Mouse (Mus musculus): ENCODE measurements around the gene Pkd1l2. TPM values are rescaled to one million over a fixed set of nuclear protein-coding genes. Genes with fewer than 3 reads are reported as not detected.

The Pkd1l2 gene
- polyA plus RNA-seq, 1 experiment from 2014 or later, result 0.48 TPM

DNA sequence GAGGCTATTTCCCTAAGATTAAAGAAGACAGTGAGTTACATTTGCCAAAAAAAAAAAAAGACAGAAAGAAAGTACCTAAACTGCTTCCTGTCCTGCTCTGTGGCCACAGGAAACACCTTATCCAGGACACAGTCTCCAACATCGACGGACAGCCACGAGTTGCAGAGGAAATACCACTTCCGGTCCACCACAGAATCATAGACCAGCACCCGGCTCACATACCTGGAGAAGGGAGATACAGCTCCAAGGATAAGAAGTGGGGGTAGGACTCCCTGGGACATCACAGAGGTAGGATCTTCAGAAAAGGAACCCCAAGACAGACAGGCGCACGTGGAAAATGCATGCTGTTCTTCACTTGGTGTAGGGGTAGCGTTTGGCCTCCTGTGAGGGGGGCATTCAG is 49.6 kb downstream of the Pkd1l2 start:
- H3K4me3 ChIP-seq (replicated peaks; ENCODE audit: low read length), result no peak overlapping the region
- 79% methylated on average over 8 of the region's 8 CpGs for WGBS
- H3K4me2 ChIP-seq (ENCODE audit: low read depth, low read length), result no peak overlapping the region
- no peak overlapping the region for H3K27ac ChIP-seq (ENCODE audit: low read length)
- H3K9me3 ChIP-seq (replicated peaks; ENCODE audit: control insufficient read depth, low read length), result no peaks in the 10 kb centered on the region
- H3K27me3 ChIP-seq (ENCODE audit: control insufficient read depth, insufficient read depth, low read length), result no peaks in the 10 kb centered on the region
- H3K4me1 ChIP-seq (ENCODE audit: control insufficient read depth, insufficient read depth, low read length), result no peaks in the 10 kb centered on the region
- no peaks in the 10 kb centered on the region for H3K36me3 ChIP-seq (ENCODE audit: control insufficient read depth, insufficient read depth, low read length)
- no peak overlapping the region for H3K9ac ChIP-seq (ENCODE audit: low read length)
- no peak for ATAC-seq (ENCODE audit: insufficient read depth, low FRiP score)

DNA sequence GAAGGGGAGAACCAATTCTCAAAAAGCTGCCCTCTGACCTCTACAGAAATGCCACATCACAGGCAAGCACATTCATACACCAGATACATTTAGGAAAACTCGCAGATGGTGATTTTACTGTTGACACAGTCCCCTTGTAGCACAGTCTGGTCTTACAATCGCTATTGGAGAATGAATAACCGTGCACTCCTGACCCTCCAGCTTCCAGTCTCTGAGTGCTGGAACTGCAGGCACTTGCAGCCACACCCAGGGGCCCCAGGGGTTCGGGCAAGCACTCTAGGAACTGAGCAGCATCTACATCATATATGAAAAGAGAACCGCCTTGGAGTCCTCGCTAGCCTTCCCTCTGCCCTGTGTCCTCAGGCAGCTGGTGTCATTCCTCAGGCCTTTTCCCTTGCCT is 50.8 kb downstream of the Pkd1l2 start:
- WGBS, result 36% methylated on average over 6 of the region's 6 CpGs
- Histone ChIP-seq H3K4me3 (replicated peaks; ENCODE audit: low read length) (no peak overlapping the region), H3K27ac (ENCODE audit: low read length) (no peak overlapping the region), H3K36me3 (ENCODE audit: control insufficient read depth, insufficient read depth, low read length) (no peaks in the 10 kb centered on the region), H3K9ac (ENCODE audit: low read length) (no peak overlapping the region), H3K4me1 (ENCODE audit: control insufficient read depth, insufficient read depth, low read length) (no peaks in the 10 kb centered on the region), H3K4me2 (ENCODE audit: low read depth, low read length) (no peak overlapping the region), H3K27me3 (ENCODE audit: control insufficient read depth, insufficient read depth, low read length) (no peaks in the 10 kb centered on the region), H3K9me3 (replicated peaks; ENCODE audit: control insufficient read depth, low read length) (no peaks in the 10 kb centered on the region)
- ATAC-seq (ENCODE audit: insufficient read depth, low FRiP score), result peak; percentile 85

DNA sequence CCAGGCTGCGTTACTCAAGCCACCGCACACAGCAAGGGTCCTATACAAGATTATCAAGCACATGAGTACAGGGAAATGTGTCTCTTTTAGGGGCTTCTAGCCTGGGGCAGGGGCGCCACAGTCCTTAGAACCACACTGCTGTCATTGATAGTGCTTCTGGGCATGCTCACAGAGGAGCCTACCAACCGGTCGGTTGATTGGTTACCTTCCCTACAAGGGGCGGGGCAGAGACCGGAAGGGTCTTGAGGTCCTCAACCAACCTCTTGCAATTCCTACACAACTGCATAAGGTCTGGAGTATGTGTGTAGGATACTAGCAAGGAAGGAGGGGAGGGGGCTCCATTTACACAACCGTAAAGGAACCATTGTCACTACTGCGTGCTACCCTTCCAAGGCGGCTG is 53.6 kb downstream of the Pkd1l2 start:
- Histone ChIP-seq H3K36me3 (ENCODE audit: control insufficient read depth, insufficient read depth, low read length) (no peaks in the 10 kb centered on the region), H3K9ac (ENCODE audit: low read length) (no peak overlapping the region), H3K9me3 (replicated peaks; ENCODE audit: control insufficient read depth, low read length) (no peaks in the 10 kb centered on the region), H3K27me3 (ENCODE audit: control insufficient read depth, insufficient read depth, low read length) (no peaks in the 10 kb centered on the region), H3K4me3 (replicated peaks; ENCODE audit: low read length) (no peak overlapping the region), H3K27ac (ENCODE audit: low read length) (no peak overlapping the region), H3K4me1 (ENCODE audit: control insufficient read depth, insufficient read depth, low read length) (no peaks in the 10 kb centered on the region), H3K4me2 (ENCODE audit: low read depth, low read length) (no peak overlapping the region)
- 91% methylated on average over 10 of the region's 10 CpGs for WGBS
- ATAC-seq (ENCODE audit: insufficient read depth, low FRiP score), result no peak

DNA sequence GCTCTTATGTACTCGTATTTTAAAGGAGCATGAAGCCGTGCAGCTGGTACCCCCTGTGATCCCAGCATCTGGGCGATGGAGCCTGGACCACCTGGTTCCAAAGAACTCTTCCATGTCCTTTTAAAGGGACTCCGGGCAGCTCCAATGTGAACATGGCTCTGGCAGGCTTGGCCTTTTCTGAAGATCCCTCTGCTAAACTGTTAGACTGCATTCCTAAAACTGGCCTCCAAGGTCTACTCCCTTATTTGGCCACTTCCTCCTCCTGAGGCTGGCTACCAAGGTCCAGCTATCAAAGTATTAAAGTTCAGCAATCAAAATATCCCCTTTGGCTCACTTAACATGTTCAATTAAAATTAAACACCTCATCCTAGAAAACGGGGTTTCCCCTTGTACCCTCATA is 54.6 kb downstream of the Pkd1l2 start:
- ATAC-seq (ENCODE audit: insufficient read depth, low FRiP score), result no peak
- Histone ChIP-seq H3K27me3 (ENCODE audit: control insufficient read depth, insufficient read depth, low read length) (no peaks in the 10 kb centered on the region), H3K36me3 (ENCODE audit: control insufficient read depth, insufficient read depth, low read length) (no peaks in the 10 kb centered on the region), H3K4me1 (ENCODE audit: control insufficient read depth, insufficient read depth, low read length) (no peaks in the 10 kb centered on the region; the same call in 1 of the 2 replicates), H3K27ac (ENCODE audit: low read length) (no peak overlapping the region), H3K4me2 (ENCODE audit: low read depth, low read length) (no peak overlapping the region), H3K4me3 (replicated peaks; ENCODE audit: low read length) (no peak overlapping the region), H3K9ac (ENCODE audit: low read length) (no peak overlapping the region), H3K9me3 (replicated peaks; ENCODE audit: control insufficient read depth, low read length) (no peaks in the 10 kb centered on the region)
- 80% methylated on average over 5 of the region's 5 CpGs for WGBS

DNA sequence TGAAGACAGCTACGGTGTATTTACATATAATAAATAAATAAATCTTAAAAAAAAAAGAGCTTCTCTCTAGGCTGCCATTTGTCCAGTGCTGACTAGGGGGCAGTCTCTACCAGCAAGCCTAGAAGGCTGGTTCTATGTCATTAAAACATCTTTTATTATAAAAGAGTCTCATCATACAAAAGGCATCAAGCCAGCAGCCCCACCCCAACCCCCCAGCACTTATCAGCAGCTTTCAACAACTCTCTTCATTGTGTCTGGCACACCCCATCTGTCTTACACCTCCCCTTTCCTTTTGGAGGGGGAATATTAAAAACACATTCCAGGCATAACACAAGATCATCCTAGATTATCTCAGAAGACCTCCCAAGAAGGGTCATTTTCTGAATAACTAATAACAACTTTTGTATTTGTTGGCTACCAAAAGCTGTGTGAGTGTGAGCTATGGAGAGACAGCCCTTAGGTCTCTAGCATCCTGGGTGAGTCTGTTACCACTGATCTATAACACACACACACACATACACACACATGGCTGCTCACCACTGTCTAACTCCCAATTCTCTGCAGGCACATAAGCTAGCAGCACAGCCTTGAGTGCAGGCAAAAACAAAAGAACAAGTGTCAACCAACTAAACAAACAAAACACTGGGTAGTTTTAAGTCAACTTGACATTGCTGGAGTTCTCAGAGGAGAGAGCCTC is 59.8 kb downstream of the Pkd1l2 start:
- ATAC-seq (ENCODE audit: insufficient read depth, low FRiP score), result no peak; the same call in 1 of the 2 replicates
- H3K4me1 ChIP-seq (ENCODE audit: control insufficient read depth, insufficient read depth, low read length), result peaks cover 2% of the 10 kb centered on the region; the same call in 1 of the 2 replicates
- WGBS, result 55% methylated on average over 1 of the region's 1 CpGs

DNA sequence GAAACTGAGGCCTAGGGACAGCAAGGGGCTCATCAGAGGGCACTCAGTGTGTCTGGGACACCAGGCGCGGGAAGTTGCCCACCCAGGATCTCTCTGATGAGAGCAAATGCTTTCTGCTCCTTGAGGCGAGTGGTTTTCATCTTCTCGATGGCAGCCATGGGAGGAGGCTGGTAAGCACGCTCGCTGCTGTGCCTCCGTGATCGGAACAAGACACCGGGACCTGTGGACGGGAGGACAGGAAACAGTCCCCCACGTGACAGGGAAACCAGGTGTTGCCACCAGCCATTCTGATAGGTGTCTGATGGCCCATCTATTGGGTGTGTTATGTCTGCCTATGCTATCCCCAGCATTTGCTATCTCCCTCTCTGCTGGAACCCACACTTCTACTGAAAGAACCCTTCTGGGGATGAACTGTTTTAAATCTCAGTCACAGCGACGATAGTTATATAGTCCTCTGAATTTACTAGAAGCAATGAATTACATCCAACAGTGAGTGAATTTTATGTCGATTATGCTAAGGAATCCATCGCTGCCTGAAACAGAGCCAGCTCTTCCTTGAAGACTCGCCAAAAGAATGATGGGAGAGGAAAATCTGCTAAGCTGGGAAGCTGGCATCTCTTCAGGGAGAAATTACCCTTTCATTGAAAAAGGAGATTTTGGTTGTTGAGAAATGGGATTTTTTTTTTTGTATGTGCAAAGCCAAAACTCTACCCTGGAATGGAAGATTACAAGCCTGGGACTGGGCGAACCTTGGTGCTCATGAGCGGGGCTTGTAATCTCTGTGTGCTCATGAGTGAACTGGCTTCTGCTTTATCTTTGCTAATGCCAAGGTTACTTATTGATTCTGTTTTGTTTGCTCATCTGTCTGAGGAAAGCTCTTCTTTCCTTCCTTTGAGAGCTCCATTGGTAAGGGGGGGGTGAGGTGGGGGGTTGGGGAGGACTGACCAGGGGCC is 62.6 kb downstream of the Pkd1l2 start:
- H3K36me3 ChIP-seq (ENCODE audit: control insufficient read depth, insufficient read depth, low read length), result no peaks in the 10 kb centered on the region
- no peak overlapping the region for H3K27ac ChIP-seq (ENCODE audit: low read length)
- H3K4me2 ChIP-seq (ENCODE audit: low read depth, low read length), result no peak overlapping the region
- H3K4me3 ChIP-seq (replicated peaks; ENCODE audit: low read length), result no peak overlapping the region
- ATAC-seq (ENCODE audit: insufficient read depth, low FRiP score), result no peak
- WGBS, result 71% methylated on average over 18 of the region's 18 CpGs
- no peaks in the 10 kb centered on the region for H3K27me3 ChIP-seq (ENCODE audit: control insufficient read depth, insufficient read depth, low read length)
- H3K4me1 ChIP-seq (ENCODE audit: control insufficient read depth, insufficient read depth, low read length), result peaks cover 2% of the 10 kb centered on the region; the same call in 1 of the 2 replicates
- no peak overlapping the region for H3K9ac ChIP-seq (ENCODE audit: low read length)
- no peaks in the 10 kb centered on the region for H3K9me3 ChIP-seq (replicated peaks; ENCODE audit: control insufficient read depth, low read length)

More for the DNA sequence above, 59.8 kb downstream of the Pkd1l2 start:
- no peaks in the 10 kb centered on the region for H3K27me3 ChIP-seq (ENCODE audit: control insufficient read depth, insufficient read depth, low read length)
- no peaks in the 10 kb centered on the region for H3K36me3 ChIP-seq (ENCODE audit: control insufficient read depth, insufficient read depth, low read length)
- no peak overlapping the region for H3K9ac ChIP-seq (ENCODE audit: low read length)
- no peak overlapping the region for H3K27ac ChIP-seq (ENCODE audit: low read length)
- H3K4me2 ChIP-seq (ENCODE audit: low read depth, low read length), result no peak overlapping the region
- H3K4me3 ChIP-seq (replicated peaks; ENCODE audit: low read length), result no peak overlapping the region
- no peaks in the 10 kb centered on the region for H3K9me3 ChIP-seq (replicated peaks; ENCODE audit: control insufficient read depth, low read length)

DNA sequence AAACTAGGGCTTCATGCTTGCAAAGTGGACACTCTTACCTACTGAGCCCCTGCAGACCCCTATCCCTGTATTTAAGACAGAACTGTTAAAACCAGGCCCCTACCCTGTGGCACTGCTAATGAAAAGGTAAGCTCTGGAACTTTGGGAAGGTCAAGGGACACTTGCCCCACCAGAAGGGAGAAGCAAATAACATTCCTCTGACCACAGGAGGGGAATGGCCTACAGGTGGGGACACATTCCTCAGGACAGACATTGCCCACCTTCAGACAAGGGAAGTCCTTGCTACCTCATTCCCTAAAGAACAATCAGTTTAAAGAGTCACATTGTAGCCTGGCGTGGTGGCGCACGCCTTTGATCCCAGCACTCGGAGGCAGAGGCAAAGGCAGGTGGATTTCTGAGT is 64.4 kb downstream of the Pkd1l2 start:
- Histone ChIP-seq H3K4me3 (replicated peaks; ENCODE audit: low read length) (no peak overlapping the region), H3K9me3 (replicated peaks; ENCODE audit: control insufficient read depth, low read length) (no peaks in the 10 kb centered on the region), H3K9ac (ENCODE audit: low read length) (no peak overlapping the region), H3K27ac (ENCODE audit: low read length) (no peak overlapping the region), H3K4me1 (ENCODE audit: control insufficient read depth, insufficient read depth, low read length) (peaks cover 2% of the 10 kb centered on the region; the same call in 1 of the 2 replicates), H3K27me3 (ENCODE audit: control insufficient read depth, insufficient read depth, low read length) (no peaks in the 10 kb centered on the region), H3K4me2 (ENCODE audit: low read depth, low read length) (no peak overlapping the region), H3K36me3 (ENCODE audit: control insufficient read depth, insufficient read depth, low read length) (no peaks in the 10 kb centered on the region)
- no peak for ATAC-seq (ENCODE audit: insufficient read depth, low FRiP score)
- WGBS, result 86% methylated on average over 4 of the region's 4 CpGs

DNA sequence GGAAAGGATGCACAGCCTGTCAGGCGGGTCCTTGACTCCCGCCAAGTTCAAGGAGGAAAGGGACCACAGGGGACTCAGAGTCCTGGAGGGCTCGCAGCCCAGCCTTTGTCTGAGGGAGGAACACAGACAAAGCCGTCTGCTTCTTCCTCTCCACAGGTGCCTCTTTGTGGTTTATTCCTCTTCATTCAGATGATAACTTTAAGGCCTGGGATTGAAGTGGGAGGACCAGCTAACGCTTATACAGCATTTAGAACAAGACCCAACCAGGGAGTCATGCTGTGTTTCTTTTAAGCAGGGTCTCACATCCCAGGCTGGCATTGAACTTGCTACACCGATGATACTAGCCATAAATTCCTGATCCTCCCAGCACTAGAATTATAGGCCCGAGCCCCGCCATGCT is 65.2 kb downstream of the Pkd1l2 start:
- no peak overlapping the region for H3K4me3 ChIP-seq (replicated peaks; ENCODE audit: low read length)
- no peak overlapping the region for H3K27ac ChIP-seq (ENCODE audit: low read length)
- H3K36me3 ChIP-seq (ENCODE audit: control insufficient read depth, insufficient read depth, low read length), result no peaks in the 10 kb centered on the region
- no peaks in the 10 kb centered on the region for H3K9me3 ChIP-seq (replicated peaks; ENCODE audit: control insufficient read depth, low read length)
- no peak for ATAC-seq (ENCODE audit: insufficient read depth, low FRiP score)
- H3K9ac ChIP-seq (ENCODE audit: low read length), result no peak overlapping the region
- no peak overlapping the region for H3K4me2 ChIP-seq (ENCODE audit: low read depth, low read length)
- WGBS, result 72% methylated on average over 8 of the region's 8 CpGs
- H3K4me1 ChIP-seq (ENCODE audit: control insufficient read depth, insufficient read depth, low read length), result 0 out of 2 replicates have a peak, but pooled peaks cover 2% of the 10 kb centered on the region
- no peaks in the 10 kb centered on the region for H3K27me3 ChIP-seq (ENCODE audit: control insufficient read depth, insufficient read depth, low read length)

DNA sequence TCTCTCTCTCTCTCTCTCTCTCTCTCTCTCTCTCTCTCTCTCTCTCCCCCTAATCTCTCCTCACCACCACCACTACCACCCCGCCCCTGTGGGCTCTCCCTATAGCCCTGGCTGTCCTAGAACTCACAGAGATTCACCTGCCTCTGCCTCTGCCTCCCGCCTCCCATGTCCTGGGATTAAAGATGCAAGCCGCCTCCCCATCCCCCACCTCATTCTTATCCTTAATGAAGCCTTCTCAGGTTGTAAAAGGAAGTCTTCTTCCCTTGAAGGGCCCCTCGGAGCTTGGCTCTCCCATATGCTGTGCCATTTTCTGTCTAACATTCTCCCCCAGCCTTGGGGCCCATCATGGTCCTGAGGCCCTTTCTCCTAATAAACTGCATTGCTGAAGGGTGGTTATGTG is 66.6 kb downstream of the Pkd1l2 start:
- H3K36me3 ChIP-seq (ENCODE audit: control insufficient read depth, insufficient read depth, low read length), result no peaks in the 10 kb centered on the region
- no peak overlapping the region for H3K4me2 ChIP-seq (ENCODE audit: low read depth, low read length)
- no peaks in the 10 kb centered on the region for H3K9me3 ChIP-seq (replicated peaks; ENCODE audit: control insufficient read depth, low read length)
- H3K27me3 ChIP-seq (ENCODE audit: control insufficient read depth, insufficient read depth, low read length), result no peaks in the 10 kb centered on the region
- no peak for ATAC-seq (ENCODE audit: insufficient read depth, low FRiP score)
- H3K4me3 ChIP-seq (replicated peaks; ENCODE audit: low read length), result no peak overlapping the region
- no peak overlapping the region for H3K9ac ChIP-seq (ENCODE audit: low read length)
- 61% methylated on average over 4 of the region's 4 CpGs for WGBS
- 0 out of 2 replicates have a peak, but pooled peaks cover 2% of the 10 kb centered on the region for H3K4me1 ChIP-seq (ENCODE audit: control insufficient read depth, insufficient read depth, low read length)
- H3K27ac ChIP-seq (ENCODE audit: low read length), result no peak overlapping the region
